Mouse (Mus musculus): ENCODE measurements at regions not wholly inside any gene's neighbourhood (a gene's known extent, or its start where the extent isn't known, plus 50 kb on each side); places are given as distances from the start of the nearest gene placed in this dataset.

DNA sequence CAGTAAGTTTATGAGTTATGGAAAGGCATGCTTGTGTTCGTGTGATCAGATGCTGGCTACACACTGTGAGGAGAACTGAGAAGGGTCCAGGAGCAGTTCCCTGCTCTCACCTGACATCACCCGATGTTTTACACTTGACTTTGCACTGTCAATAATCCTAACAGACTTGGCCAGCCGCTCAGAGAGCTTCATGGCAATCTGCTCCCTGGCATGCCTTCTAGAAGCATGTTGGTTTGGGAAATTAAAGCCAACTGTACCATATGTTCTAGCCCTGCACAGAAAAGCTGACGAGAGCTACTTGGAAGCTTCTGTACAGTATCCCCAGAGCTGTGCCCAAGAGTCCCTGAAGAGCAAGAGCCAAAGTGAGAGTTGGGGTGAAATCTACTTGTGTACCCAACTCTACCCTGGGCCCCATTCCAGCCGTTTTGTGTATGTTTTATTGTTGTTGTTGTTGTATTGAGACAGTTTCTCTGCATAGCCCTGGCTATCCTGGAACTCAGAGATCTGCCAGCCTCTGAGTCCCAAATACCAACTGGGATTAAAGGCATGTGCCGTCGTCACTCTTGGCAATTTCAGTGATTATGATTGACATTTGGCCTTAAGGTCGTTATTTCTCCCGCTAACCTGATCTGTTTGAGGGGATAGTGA lies 56.5 kb upstream of the Cnksr3 start:
- no peak for DNase-seq (ENCODE audit: low spot score in 2 of 2)

DNA sequence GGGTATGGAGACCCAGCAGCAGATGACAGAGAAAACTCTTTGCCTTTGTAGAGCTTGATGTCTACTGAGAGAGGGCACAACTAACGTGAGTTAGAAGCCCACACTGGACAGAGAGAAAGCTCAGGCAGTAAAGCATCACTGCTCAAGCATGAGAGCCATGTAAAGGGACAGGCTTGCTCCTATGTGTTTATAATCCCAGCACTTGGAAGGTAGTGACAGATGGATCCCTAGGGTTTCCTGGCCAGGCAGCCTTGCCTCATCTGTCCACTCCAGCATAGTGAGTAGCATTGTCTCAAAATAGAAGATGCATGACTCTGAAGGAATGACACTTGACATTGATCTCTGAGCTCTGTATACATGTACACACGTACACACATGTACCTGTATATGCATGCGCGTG lies 55.9 kb upstream of the Cnksr3 start:
- DNase-seq (ENCODE audit: low spot score in 2 of 2), result no peak

DNA sequence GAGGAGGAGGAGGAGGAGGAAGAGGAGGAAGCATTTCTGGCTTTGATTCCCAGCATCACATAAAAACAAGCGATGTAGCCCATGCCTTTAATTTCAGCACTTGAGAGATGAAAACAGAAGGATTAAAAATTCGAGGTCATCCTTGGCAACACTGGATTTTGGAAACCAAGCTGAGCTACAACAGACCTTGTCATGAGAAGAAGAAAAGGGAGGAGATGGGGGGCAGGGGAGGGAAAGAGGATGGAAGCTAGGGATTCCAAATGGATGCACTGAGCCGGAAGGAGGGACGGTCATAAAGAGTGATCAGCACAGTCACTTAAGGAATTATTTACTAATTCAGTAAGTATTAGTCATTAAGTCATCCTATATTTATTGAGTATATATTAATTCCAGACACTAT lies 55.1 kb upstream of the Cnksr3 start:
- no peak for DNase-seq (ENCODE audit: low spot score in 2 of 2)

DNA sequence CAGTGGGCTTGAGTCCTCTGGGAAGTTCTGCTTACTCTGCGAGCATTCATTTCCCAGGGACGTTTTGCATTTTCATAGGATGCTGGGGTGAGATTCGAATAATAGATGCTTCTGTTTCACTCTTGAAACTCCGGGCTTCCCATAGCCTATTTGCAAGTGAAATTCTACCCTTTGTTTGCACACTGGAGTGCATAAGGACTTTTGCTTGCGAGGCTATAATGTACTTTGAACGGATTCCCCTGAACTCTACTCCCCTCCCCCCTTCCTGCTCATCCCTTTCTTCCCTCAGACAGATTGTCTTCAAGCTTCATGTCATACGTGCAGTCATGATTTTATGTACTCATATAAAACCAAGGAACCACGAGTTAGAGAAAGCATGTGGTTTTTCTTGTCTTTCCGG lies 53.4 kb upstream of the Cnksr3 start:
- DNase-seq (ENCODE audit: low spot score in 2 of 2), result no peak

DNA sequence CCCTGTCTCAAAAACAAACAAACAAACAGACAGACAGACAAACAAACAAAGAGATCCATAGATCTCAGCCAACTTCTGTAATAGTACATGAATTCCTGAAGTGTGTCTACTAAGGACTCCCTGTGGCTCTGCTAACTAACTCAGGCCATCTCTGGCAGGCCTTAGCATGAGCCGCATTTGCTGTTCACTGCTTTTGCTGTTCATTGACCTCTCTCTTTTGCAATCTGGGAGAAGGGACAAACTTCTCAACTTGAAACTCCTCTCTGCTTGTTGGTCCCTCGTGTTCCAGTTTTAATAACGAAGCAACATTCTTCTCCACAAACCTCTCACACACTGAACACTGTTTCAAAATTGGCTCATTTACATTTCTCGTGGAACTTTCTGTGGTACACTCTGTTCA lies 52.7 kb upstream of the Cnksr3 start:
- DNase-seq (ENCODE audit: low spot score in 2 of 2), result no peak
